Mouse (Mus musculus): ENCODE results near the gene Htr1f. TPM values are rescaled to one million over a fixed set of nuclear protein-coding genes. Genes with fewer than 3 reads are reported as not detected.

Htr1f gene
- polyA plus RNA-seq, 1 experiment: 0.36 TPM

DNA sequence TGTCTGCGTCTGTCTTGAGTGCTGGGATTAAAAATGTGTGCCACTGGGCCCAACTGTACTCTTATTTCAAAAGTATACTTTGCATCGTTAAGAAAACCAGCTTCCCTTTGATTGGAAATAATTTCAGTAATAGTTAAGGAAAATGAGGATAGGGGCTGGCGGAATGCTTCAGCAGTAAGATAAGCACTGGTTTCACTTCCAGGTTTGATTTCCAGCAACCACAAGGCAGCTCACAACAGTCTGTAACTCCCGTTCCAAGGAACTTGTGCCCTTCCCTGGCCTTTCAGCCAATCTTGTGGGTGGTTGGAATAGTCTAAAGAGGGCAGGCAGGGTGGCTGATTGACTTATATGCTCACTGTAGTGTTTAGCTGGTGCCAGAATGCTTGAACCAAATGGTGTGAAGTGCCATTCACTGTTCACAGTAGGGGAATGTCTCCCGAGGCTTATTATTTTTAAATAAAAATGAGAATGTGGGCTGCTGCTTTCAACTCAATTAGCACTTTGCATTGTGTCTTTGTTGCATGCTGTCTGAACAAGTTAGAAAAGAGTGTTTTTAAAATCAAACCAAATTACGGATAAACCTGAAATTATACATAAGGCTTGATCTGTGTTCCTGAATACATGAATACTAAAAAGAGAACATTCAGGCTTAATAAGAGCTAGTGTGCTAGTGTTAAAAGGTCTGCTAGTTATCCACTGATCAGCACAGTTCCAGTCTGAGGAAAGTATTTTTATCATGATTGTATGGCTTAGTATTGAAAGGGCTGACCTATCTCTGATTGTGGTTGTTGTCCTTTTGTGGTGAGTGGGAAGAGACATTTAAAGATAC lies 103.4 kb downstream of the Htr1f start:
- no peaks in the 10 kb centered on the region for H3K27me3 ChIP-seq (ENCODE audit: control insufficient read depth, insufficient read depth, low read length)
- no peaks in the 10 kb centered on the region for H3K4me1 ChIP-seq (ENCODE audit: control insufficient read depth, insufficient read depth, low read length)
- TF ChIP-seq POLR2A (IDR thresholded peaks at IDR 0.05; ENCODE audit: borderline replicate concordance, insufficient read depth, low read length) (no peak), CTCF (IDR thresholded peaks at IDR 0.05; ENCODE audit: borderline replicate concordance, insufficient read depth, low read depth, low read length) (no peak)
- no peak overlapping the region for H3K4me3 ChIP-seq (replicated peaks; ENCODE audit: insufficient read depth, low read depth, low read length)
- no peak overlapping the region for H3K27ac ChIP-seq (ENCODE audit: insufficient read depth, low read length)
- no peak for DNase-seq
- WGBS: 48% methylated on average over 6 of the region's 6 CpGs

DNA sequence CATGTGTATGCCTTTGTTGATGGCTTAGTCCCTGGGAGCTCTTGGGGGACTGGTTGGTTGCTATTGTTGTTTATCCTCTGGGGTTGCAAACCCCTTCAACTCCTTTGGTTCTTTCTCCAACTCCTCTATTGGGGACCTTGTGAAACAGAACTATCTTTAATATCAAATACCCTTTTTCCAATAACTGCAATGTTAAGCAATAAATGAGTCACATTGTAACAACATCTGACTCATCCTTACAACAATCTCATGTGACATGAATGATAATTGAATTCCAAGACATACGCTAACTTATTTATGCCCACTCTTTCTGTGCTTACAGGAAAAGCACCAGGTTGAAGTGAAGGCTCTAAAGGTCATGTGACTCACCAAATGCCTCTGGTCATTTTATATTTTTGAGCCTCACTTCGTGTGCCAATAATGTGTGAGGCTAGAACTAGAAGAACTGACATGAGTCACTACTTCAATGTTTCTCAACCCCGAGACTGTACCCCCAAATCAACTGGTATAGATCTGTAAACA lies 116.3 kb downstream of the Htr1f start:
- WGBS: 75% methylated on average over 3 of the region's 3 CpGs

DNA sequence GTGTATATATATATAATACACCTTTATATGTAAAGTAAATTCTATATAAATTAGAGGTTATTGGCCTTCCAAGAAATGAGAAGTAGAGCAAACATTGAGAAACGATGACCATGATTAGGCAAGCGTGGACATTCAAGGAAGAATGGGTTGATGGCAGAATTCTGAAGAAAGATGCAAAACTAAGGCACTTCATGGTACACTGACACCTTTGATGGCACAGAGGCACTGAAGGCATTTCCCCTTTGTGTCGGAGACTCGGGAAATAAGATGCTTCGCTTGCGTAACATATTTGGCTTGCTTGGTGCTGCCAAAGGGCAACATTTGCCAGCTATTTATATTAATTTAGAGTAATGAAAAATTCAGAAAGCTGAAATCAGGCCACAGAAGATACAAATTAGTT lies 118.1 kb downstream of the Htr1f start:
- H3K27ac ChIP-seq (ENCODE audit: insufficient read depth, low read length): no peak overlapping the region
- no peak for DNase-seq
- H3K4me1 ChIP-seq (ENCODE audit: control insufficient read depth, insufficient read depth, low read length): no peaks in the 10 kb centered on the region
- H3K27me3 ChIP-seq (ENCODE audit: control insufficient read depth, insufficient read depth, low read length): no peaks in the 10 kb centered on the region
- 85% methylated on average over 6 of the region's 6 CpGs for WGBS
- TF ChIP-seq CTCF (IDR thresholded peaks at IDR 0.05; ENCODE audit: borderline replicate concordance, insufficient read depth, low read depth, low read length): no peak
- TF ChIP-seq POLR2A (IDR thresholded peaks at IDR 0.05; ENCODE audit: borderline replicate concordance, insufficient read depth, low read length): no peak
- no peak overlapping the region for H3K4me3 ChIP-seq (replicated peaks; ENCODE audit: insufficient read depth, low read depth, low read length)

More for the DNA sequence above, 116.3 kb downstream of the Htr1f start:
- Histone ChIP-seq H3K27me3 (ENCODE audit: control insufficient read depth, insufficient read depth, low read length) (no peaks in the 10 kb centered on the region), H3K4me1 (ENCODE audit: control insufficient read depth, insufficient read depth, low read length) (no peaks in the 10 kb centered on the region), H3K4me3 (replicated peaks; ENCODE audit: insufficient read depth, low read depth, low read length) (no peak overlapping the region), H3K27ac (ENCODE audit: insufficient read depth, low read length) (no peak overlapping the region)
- DNase-seq: no peak
- TF ChIP-seq CTCF (IDR thresholded peaks at IDR 0.05; ENCODE audit: borderline replicate concordance, insufficient read depth, low read depth, low read length) (no peak), POLR2A (IDR thresholded peaks at IDR 0.05; ENCODE audit: borderline replicate concordance, insufficient read depth, low read length) (no peak)

DNA sequence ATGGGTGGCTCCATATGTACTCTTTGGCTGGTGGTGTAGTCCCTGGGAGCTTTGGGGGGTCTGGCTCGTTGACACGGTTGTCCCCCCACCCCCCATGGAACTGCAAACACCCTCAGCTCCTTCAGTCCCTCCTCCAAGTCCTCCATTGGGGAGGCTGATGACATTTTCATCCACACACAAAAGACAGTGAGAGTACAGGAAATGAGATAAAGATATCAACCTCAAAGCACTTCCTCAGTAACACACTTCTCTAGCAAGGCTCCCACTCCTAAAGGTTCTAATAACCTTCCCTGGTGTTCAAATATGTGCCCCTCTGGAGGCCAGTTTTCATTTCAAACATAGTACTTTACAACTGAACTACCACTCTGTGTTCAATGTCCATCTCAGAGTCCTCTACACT lies 118.6 kb downstream of the Htr1f start:
- TF ChIP-seq POLR2A (IDR thresholded peaks at IDR 0.05; ENCODE audit: borderline replicate concordance, insufficient read depth, low read length): no peak
- no peak for TF ChIP-seq CTCF (IDR thresholded peaks at IDR 0.05; ENCODE audit: borderline replicate concordance, insufficient read depth, low read depth, low read length)
- no peak overlapping the region for H3K27ac ChIP-seq (ENCODE audit: insufficient read depth, low read length)
- WGBS: 60% methylated on average over 2 of the region's 2 CpGs
- no peak overlapping the region for H3K4me3 ChIP-seq (replicated peaks; ENCODE audit: insufficient read depth, low read depth, low read length)
- DNase-seq: no peak
- H3K27me3 ChIP-seq (ENCODE audit: control insufficient read depth, insufficient read depth, low read length): no peaks in the 10 kb centered on the region
- H3K4me1 ChIP-seq (ENCODE audit: control insufficient read depth, insufficient read depth, low read length): no peaks in the 10 kb centered on the region

DNA sequence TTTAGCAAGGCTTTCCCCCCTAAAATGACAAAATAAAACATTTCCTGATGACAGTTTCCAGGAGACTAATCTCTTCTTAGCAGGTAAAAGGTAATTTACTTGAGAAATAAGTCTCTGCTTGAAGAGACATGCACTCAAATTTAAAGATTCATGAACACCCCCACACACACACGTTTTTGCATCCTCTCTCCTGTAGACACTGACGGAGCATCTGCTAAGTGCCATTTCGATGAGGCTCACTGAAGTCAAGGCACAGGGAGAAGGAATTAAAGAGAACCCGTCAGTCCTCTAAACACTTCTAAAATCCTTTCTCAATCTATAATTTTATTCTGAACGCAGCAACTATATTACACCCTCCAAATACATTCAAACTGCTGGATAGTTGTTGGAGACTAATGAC lies 131.0 kb downstream of the Htr1f start:
- DNase-seq: no peak
- no peaks in the 10 kb centered on the region for H3K27me3 ChIP-seq (ENCODE audit: control insufficient read depth, insufficient read depth, low read length)
- TF ChIP-seq CTCF (IDR thresholded peaks at IDR 0.05; ENCODE audit: borderline replicate concordance, insufficient read depth, low read depth, low read length): no peak
- TF ChIP-seq POLR2A (IDR thresholded peaks at IDR 0.05; ENCODE audit: borderline replicate concordance, insufficient read depth, low read length): no peak
- WGBS: 88% methylated on average over 5 of the region's 5 CpGs
- H3K4me3 ChIP-seq (replicated peaks; ENCODE audit: insufficient read depth, low read depth, low read length): no peak overlapping the region
- no peaks in the 10 kb centered on the region for H3K4me1 ChIP-seq (ENCODE audit: control insufficient read depth, insufficient read depth, low read length)
- no peak overlapping the region for H3K27ac ChIP-seq (ENCODE audit: insufficient read depth, low read length)

DNA sequence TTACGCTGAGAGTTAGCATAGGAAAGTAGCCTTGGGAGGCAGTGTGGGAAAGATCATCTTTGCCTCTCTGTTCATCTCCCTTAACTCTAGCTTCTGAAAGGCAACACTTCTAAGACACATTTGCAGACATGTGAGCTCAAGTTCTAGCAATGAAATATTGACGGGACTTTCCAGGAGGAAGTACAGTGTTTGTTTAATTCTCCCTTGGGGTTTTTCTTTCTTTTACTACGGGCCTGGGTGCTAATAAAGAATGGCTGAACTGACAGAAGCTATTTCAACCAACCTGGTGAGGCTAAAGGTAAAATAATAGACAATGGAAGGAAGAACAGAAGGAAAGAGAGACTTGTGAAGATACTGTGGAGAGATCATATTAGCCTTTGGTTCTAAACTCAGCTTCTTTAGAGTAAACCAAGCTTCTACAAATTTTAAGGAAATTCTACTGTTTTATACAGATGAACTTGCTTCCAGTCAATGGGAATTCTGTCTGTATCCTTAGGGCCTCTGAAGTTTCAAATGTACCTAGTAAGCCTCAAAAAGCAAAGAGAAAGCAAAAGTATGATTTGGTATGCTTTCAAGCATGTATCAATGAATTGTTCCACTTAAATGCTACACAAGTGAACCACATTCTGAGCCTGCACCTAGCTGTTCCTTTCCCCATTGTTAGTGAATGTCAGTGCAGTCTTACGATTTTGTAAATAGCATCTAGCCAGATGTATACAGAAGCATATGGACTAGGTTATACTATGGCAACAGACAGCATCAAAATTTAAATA lies 131.9 kb downstream of the Htr1f start:
- H3K27ac ChIP-seq (ENCODE audit: insufficient read depth, low read length): no peak overlapping the region
- H3K4me1 ChIP-seq (ENCODE audit: control insufficient read depth, insufficient read depth, low read length): no peaks in the 10 kb centered on the region
- 79% methylated on average over 4 of the region's 4 CpGs for WGBS
- no peak for DNase-seq
- TF ChIP-seq POLR2A (IDR thresholded peaks at IDR 0.05; ENCODE audit: borderline replicate concordance, insufficient read depth, low read length) (no peak), CTCF (IDR thresholded peaks at IDR 0.05; ENCODE audit: borderline replicate concordance, insufficient read depth, low read depth, low read length) (no peak)
- no peaks in the 10 kb centered on the region for H3K27me3 ChIP-seq (ENCODE audit: control insufficient read depth, insufficient read depth, low read length)
- no peak overlapping the region for H3K4me3 ChIP-seq (replicated peaks; ENCODE audit: insufficient read depth, low read depth, low read length)

DNA sequence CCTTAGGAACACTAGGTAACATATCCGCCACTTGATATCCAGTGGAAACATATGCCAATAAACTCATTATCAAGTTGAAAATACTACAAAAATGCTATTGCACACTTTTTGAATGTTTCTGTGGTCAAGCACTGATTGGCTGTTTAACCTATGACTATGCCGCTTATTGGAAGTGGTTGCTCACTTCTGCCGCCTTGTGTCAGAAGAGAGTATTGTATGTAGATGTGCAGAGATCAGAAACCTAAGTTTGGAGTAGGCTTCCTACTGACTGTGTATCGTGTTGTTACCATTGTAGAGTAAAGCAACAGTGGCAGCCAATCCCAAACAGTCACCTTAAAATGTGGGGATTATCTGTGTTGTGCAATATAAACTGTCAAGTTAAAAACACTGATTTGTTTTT lies 144.0 kb downstream of the Htr1f start:
- TF ChIP-seq CTCF (IDR thresholded peaks at IDR 0.05; ENCODE audit: borderline replicate concordance, insufficient read depth, low read depth, low read length) (no peak), POLR2A (IDR thresholded peaks at IDR 0.05; ENCODE audit: borderline replicate concordance, insufficient read depth, low read length) (no peak)

More for the DNA sequence above, 144.0 kb downstream of the Htr1f start:
- Histone ChIP-seq H3K27me3 (ENCODE audit: control insufficient read depth, insufficient read depth, low read length) (no peaks in the 10 kb centered on the region), H3K4me1 (ENCODE audit: control insufficient read depth, insufficient read depth, low read length) (no peaks in the 10 kb centered on the region), H3K27ac (ENCODE audit: insufficient read depth, low read length) (no peak overlapping the region), H3K4me3 (replicated peaks; ENCODE audit: insufficient read depth, low read depth, low read length) (no peak overlapping the region)
- 93% methylated on average over 4 of the region's 4 CpGs for WGBS
- no peak for DNase-seq

All from cerebellum, adult 2 months (tissue).